17 mouse cellular contexts compared by ENCODE assay signal in genomic region chr10:67312456-67312855, GRCm38 (mm10). TPM values are rescaled to one million over a fixed set of nuclear protein-coding genes. Genes with fewer than 3 reads are reported as not detected.
DNase-seq lines count a peak whose midpoint lies in the region; ATAC-seq and TF ChIP-seq lines count a peak whose summit lies in the region.
"Had no signal": no experiment of that assay in that cellular context is flagged by ENCODE, and none has a peak within 500 bp of the region (broad histone marks: within the 10 kb centered on the region; RNA-seq: fewer than 3 reads in every experiment).

No protein-coding gene starts in this region.

- intact Hi-C loops in heart, adult 2 months (cut with DNase I) = loop anchor here (10.0 kb wide), 1 partner anchor 972 kb away; no protein-coding TSS in a partner anchor

- TF ChIP-seq EP300 in heart, adult 2 months (IDR thresholded peaks at IDR 0.05; ENCODE audit: insufficient read depth, low read depth, low read length) = no peak

- H3K36me3 ChIP-seq in heart, adult 2 months (ENCODE audit: control insufficient read depth, insufficient read depth, low read length) = no peaks in the 10 kb centered on the region
- H3K36me3 ChIP-seq in kidney, adult 2 months (ENCODE audit: control insufficient read depth, insufficient read depth, low read length) = no peaks in the 10 kb centered on the region
- H3K36me3 ChIP-seq in embryonic facial prominence, embryonic 13.5 days = peaks cover 5% of the 10 kb centered on the region; the same call in 1 of the 2 replicates
- no peaks in the 10 kb centered on the region for H3K36me3 ChIP-seq in limb, embryonic 10.5 days
- H3K36me3 ChIP-seq: liver, embryonic 15.5 days; midbrain, embryonic 10.5 days had no signal

- no peaks in the 10 kb centered on the region for H3K79me2 ChIP-seq in heart, adult 2 months (replicated peaks; ENCODE audit: control insufficient read depth, insufficient read depth, low read length)

- H3K4me3 ChIP-seq in heart, adult 2 months = no peak overlapping the region
- H3K4me3 ChIP-seq in kidney, adult 2 months (ENCODE audit: insufficient read depth, low read depth, low read length) = peak overlapping the region; percentile 28; the same call in 1 of the 2 replicates
- no peak overlapping the region for H3K4me3 ChIP-seq in embryonic facial prominence, embryonic 13.5 days
- no peak overlapping the region for H3K4me3 ChIP-seq in limb, embryonic 10.5 days
- H3K4me3 ChIP-seq: erythroblast, embryonic 14.5 days; gastrocnemius, adult 2 months; liver, embryonic 15.5 days; midbrain, embryonic 10.5 days had no signal

- DNase-seq in heart, adult 2 months = peak in 1 of 2 experiments; percentile 7
- no peak for DNase-seq in heart, adult 9 months (ENCODE audit: low spot score in 2 of 2)
- peak; percentile 57 for DNase-seq in kidney, adult 2 months
- DNase-seq in kidney, adult 11 months = no peak
- DNase-seq in lung, postnatal 10 days = peak; percentile 68
- DNase-seq in layer of hippocampus, adult 11-12 months (ENCODE audit: low spot score) = no peak
- DNase-seq in limb, embryonic 10.5 days (ENCODE audit: low spot score) = no peak
- DNase-seq: adrenal gland, postnatal 10 days; cerebellum, adult 8-10 months; forebrain, postnatal 0 days; gastrocnemius, adult 2 months; thymus, postnatal 14 days had no signal

- TF ChIP-seq CTCF in heart, adult 2 months (IDR thresholded peaks at IDR 0.05) = no peak
- no peak for TF ChIP-seq CTCF in kidney, adult 2 months (conservative IDR thresholded peaks at IDR 0.05; ENCODE audit: insufficient read depth, insufficient read length, low read depth, low read length)

- H3K9me3 ChIP-seq in embryonic facial prominence, embryonic 13.5 days = no peaks in the 10 kb centered on the region
- H3K9me3 ChIP-seq in limb, embryonic 10.5 days (replicated peaks) = no peaks in the 10 kb centered on the region
- H3K9me3 ChIP-seq: liver, embryonic 15.5 days; midbrain, embryonic 10.5 days had no signal

- H3K27ac ChIP-seq in heart, adult 2 months = no peak overlapping the region
- H3K27ac ChIP-seq in kidney, adult 2 months (ENCODE audit: insufficient read depth, low read depth, low read length) = peak overlapping the region; percentile 79
- peak overlapping the region; percentile 14; the same call in 1 of the 2 replicates for H3K27ac ChIP-seq in embryonic facial prominence, embryonic 13.5 days
- no peak overlapping the region for H3K27ac ChIP-seq in limb, embryonic 10.5 days
- H3K27ac ChIP-seq: gastrocnemius, adult 2 months; liver, embryonic 15.5 days; midbrain, embryonic 10.5 days had no signal

- TF ChIP-seq POLR2A in heart, adult 2 months (IDR thresholded peaks at IDR 0.05; ENCODE audit: insufficient read depth, low read depth, low read length) = no peak
- no peak for TF ChIP-seq POLR2A in kidney, adult 2 months (IDR thresholded peaks at IDR 0.05; ENCODE audit: low read depth, low read length)

- ATAC-seq in embryonic facial prominence, embryonic 13.5 days (ENCODE audit: insufficient number of reproducible peaks, insufficient read depth, low FRiP score, low TSS enrichment, low read depth) = no peak
- ATAC-seq: forebrain, postnatal 0 days had no signal

- H3K27me3 ChIP-seq in heart, adult 2 months (ENCODE audit: control insufficient read depth, insufficient read depth, low read length) = no peaks in the 10 kb centered on the region
- H3K27me3 ChIP-seq in kidney, adult 2 months (replicated peaks; ENCODE audit: control insufficient read depth, insufficient read depth, low read length) = no peaks in the 10 kb centered on the region
- 0 out of 2 replicates have a peak, but pooled peaks cover 6% of the 10 kb centered on the region for H3K27me3 ChIP-seq in embryonic facial prominence, embryonic 13.5 days
- H3K27me3 ChIP-seq in limb, embryonic 10.5 days (ENCODE audit: low read depth, poor library complexity, severe bottlenecking) = peaks cover 4% of the 10 kb centered on the region; the same call in 1 of the 2 replicates
- H3K27me3 ChIP-seq: CH12.LX; liver, embryonic 15.5 days had no signal

- H3K9ac ChIP-seq in heart, adult 2 months (ENCODE audit: low read depth, low read length) = 0 out of 2 replicates have a peak overlapping the region, but pooled peaks have one; percentile 25
- H3K9ac ChIP-seq in embryonic facial prominence, embryonic 13.5 days = no peak overlapping the region
- H3K9ac ChIP-seq: forebrain, postnatal 0 days; liver, embryonic 15.5 days had no signal

- H3K4me2 ChIP-seq in embryonic facial prominence, embryonic 13.5 days = no peak overlapping the region
- H3K4me2 ChIP-seq: liver, embryonic 15.5 days had no signal

- H3K4me1 ChIP-seq in heart, adult 2 months (ENCODE audit: control insufficient read depth, insufficient read depth, low read length) = peaks cover 2% of the 10 kb centered on the region
- no peaks in the 10 kb centered on the region for H3K4me1 ChIP-seq in kidney, adult 2 months (ENCODE audit: control insufficient read depth, insufficient read depth, low read length)
- no peaks in the 10 kb centered on the region for H3K4me1 ChIP-seq in embryonic facial prominence, embryonic 13.5 days
- peaks cover 15% of the 10 kb centered on the region; the same call in 1 of the 2 replicates for H3K4me1 ChIP-seq in limb, embryonic 10.5 days
- H3K4me1 ChIP-seq: liver, embryonic 15.5 days had no signal

- WGBS in heart, adult 2 months = 30% methylated on average over 6 of the region's 6 CpGs
- WGBS in kidney, adult 2 months = 28% methylated on average over 6 of the region's 6 CpGs
- WGBS in embryonic facial prominence, embryonic 13.5 days = 45% methylated on average over 6 of the region's 6 CpGs
- 66% methylated on average over 6 of the region's 6 CpGs for WGBS in limb, embryonic 10.5 days

RNA-seq across cellular contexts. Expression of gene Nrbf2, which starts 27.4 kb away (rescaled TPM):
- total RNA-seq in heart, adult 2 months (2021) = 1 to 10 TPM; 5.4 to 8.7 TPM
- 3.7 and 6.1 TPM in 2 replicates for polyA plus RNA-seq in heart, adult 2 months (2012; rRNA removed)
- polyA plus RNA-seq in kidney, adult 2 months (2012; rRNA removed) = 6.8 and 8.6 TPM in 2 replicates
- 38.5 and 38.9 TPM in 2 replicates for polyA plus RNA-seq in embryonic facial prominence, embryonic 13.5 days (2015; fragmentation: Nextera tagmentation; extraction: Ambion mirVana)
- polyA plus RNA-seq in limb, embryonic 10.5 days (2016; fragmentation: Nextera tagmentation; extraction: Ambion mirVana) = 38.8 and 42.4 TPM in 2 replicates

Comparison
In these comparisons a context has a peak if more than half of its experiments do, and no peak if none do; other contexts are left out.
1. DNase-seq: peak in kidney, adult 2 months (single experiment) and lung, postnatal 10 days (single experiment); none in heart, adult 9 months (0 of 2), kidney, adult 11 months (single experiment), layer of hippocampus, adult 11-12 months (single experiment) and limb, embryonic 10.5 days (single experiment).
2. H3K27ac ChIP-seq: peak in kidney, adult 2 months (single experiment) and embryonic facial prominence, embryonic 13.5 days (single experiment); none in heart, adult 2 months (single experiment) and limb, embryonic 10.5 days (single experiment).